Mouse (Mus musculus): ENCODE results near the gene Shox2.

Shox2 gene

GRCm38 (mm10) chr3:66981706-66982105 lies at the start of gene Shox2:
Gene Shox2 (minus strand): TSS chr3:66981771.
- no peak for DNase-seq (ENCODE audit: low spot score in 2 of 2)

DNA sequence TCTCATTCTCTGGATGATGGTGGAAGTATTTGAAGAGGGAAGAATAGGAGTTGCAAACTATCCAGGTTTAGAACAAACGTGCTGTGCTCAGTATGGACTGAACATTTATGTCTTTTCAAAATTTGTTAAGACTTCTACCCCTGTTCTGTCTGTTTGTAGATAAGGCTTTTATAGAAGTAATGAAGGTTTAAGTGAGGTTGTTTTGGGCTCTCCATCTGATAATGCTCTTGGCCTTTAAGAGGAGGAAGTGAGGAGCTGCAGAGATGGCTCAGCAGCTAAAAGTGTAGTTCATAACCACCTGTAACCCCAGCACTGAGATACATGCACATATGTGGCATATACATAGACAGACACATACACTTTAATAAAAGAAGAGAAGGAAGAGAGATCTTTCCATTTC lies 15.2 kb upstream of the Shox2 start:
- DNase-seq (ENCODE audit: low spot score in 2 of 2), result no peak

DNA sequence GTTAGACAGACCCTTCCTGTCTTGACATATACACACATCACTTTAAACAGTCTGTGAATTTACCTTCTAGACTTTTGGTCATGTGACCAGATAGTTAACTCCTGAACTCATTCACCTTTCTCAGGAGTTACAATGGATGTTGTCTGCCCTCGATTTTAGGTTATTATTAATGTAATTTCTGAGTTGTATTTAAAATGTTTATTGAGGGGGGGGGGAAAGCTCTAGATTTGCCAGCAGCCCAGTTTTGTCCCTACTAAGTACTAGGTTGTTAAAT lies 4.7 kb upstream of the Shox2 start:
- no peak for DNase-seq (ENCODE audit: low spot score in 2 of 2)

- DNase-seq (ENCODE audit: low spot score in 2 of 2), result peak in 1 of 2 experiments; percentile 47
These were observed 4.1 kb upstream of the Shox2 start for GRCm38 (mm10) chr3:66985539-66986286.

GRCm38 (mm10) chr3:66983481-66983880 lies 1.9 kb upstream of the Shox2 start:
- DNase-seq (ENCODE audit: low spot score in 2 of 2), result no peak

- no peak for DNase-seq (ENCODE audit: low spot score in 2 of 2)
These were observed 775 bp upstream of the Shox2 start for GRCm38 (mm10) chr3:66982181-66982911.

- DNase-seq (ENCODE audit: low spot score in 2 of 2), result no peak
These were observed 390 bp downstream of the Shox2 start, which contains the start of gene Rsrc1 for GRCm38 (mm10) chr3:66981101-66981661. Gene Rsrc1 (plus strand): TSS chr3:66981390.

- no peak for DNase-seq (ENCODE audit: low spot score in 2 of 2)
These were observed 1.2 kb downstream of the Shox2 start for GRCm38 (mm10) chr3:66980111-66980975.

- DNase-seq (ENCODE audit: low spot score in 2 of 2), result no peak
These were observed 2.1 kb downstream of the Shox2 start for GRCm38 (mm10) chr3:66979491-66979890.

- DNase-seq (ENCODE audit: low spot score in 2 of 2), result no peak
These were observed 2.9 kb downstream of the Shox2 start for GRCm38 (mm10) chr3:66978457-66979381.

DNA sequence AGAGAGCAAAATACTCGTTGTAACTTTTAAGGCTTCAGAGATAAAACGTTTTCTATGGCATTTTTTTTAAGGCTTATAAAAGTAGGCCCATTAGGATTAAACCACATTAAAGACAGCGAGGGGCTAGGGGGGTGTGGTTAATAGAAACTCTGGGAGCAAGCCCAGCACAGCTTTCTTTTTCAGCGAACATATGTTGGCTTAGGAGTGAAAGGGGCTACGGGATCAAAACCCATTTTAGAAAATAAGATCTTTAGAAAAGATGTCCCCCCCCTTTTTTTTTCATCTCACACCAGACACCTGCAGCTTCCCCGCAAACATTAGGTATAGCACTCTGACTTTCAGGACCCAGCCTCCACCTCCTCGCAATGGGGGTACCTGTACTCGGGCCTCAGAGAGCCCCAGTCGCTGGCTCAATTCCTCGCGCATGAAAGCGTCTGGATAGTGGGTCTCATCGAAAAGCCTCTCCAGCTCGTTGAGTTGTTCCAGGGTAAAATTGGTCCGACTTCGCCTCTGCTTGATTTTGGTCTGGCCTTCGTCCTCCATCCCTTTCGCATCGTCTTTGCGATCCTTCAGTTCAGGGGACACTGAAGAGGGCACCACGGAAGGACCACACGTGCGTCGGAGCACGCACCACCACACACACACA lies 3.6 kb downstream of the Shox2 start:
- DNase-seq (ENCODE audit: low spot score in 2 of 2), result no peak

DNA sequence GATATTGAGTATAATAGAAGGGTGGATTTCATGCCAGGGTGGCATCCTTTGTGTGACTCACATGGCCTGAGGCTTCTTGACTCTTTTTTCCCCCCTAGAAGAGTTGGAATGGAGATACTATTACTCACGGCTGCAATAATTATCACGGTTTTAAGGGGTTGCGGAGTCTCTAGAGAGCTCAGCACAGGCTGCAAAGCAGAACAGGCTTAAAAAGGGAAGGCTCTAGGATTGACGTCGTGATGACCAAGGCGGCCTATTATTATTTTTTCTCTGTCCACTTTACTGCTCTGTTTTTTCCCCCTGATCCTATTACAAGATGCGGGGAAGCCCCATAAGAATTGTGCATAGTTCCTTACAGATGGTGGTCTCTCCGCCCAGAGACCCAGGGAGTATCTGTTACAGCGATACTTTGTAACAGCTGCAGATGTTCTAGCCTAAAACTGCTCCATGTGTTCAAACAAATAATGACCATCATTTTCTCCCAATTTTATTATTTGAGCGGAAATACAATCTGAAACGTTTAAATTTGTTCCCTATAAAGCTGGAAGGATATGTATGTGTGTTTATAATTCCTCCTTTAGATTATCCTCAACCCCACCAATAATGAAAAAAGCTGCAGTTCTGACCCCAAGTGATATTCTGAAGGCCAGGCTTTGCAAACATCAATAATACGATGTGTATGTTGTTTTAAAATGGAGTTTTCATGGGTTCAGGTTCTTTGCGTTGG lies 4.5 kb downstream of the Shox2 start:
- DNase-seq (ENCODE audit: low spot score in 2 of 2), result no peak

DNA sequence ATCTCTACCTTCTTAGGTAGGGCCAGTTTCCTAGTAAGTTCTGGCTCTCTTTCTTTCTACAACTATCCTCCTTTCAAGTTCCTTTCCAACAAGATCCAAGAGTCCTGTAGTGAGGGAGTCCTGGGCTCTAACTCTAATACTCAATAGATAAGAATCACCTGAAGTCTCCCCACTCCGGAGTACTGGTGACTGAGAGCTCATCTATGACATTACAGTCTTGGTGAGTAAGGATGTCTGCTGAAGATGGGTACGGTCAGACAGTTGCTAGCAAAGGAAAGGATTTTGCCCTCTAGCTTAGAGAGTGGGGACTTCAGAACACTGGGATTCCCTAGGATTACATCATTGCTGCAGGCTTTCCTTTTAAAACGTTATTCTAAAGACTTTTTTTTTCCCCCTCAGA lies 7.1 kb downstream of the Shox2 start:
- no peak for DNase-seq (ENCODE audit: low spot score in 2 of 2)

GRCm38 (mm10) chr3:66973391-66973943 lies 8.1 kb downstream of the Shox2 start:
- no peak for DNase-seq (ENCODE audit: low spot score in 2 of 2)

DNA sequence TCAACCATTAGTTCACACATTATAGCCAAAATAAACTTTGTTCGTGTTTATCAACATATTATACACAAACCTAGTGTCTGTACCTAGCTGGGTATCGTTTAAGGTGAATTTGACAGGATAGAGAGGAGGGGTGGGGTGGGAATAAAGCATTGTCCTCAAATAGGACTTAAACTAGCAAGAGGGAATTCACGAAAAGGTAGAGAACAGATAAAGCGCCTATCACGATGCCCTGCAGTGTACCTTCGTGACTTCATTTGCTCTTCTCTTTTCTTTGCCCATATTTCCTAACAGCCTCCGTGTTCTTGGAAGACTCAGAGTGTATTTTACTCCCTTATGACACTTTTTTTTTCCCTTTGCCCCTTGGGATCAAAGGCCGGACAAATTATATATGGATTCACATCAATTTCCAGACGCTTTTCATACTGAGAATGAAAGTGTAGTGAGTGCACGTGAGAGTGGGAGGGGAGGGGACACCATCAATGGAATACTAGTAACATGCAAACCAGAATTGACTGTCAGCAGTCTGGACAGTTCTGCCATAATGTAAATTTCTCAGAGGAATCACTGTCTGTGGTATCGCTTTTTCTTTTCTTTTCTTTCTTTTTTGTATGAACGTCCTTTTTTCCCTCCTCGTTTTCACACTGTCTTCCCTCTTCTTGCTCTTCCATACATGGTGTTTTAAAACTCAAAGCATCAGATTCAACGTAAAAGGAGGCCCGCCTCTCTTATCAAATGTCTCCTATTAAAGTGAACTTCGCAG lies 9.2 kb downstream of the Shox2 start:
- no peak for DNase-seq (ENCODE audit: low spot score in 2 of 2)

- DNase-seq (ENCODE audit: low spot score in 2 of 2), result no peak
These were observed 10.8 kb downstream of the Shox2 start for GRCm38 (mm10) chr3:66970661-66971331.

DNA sequence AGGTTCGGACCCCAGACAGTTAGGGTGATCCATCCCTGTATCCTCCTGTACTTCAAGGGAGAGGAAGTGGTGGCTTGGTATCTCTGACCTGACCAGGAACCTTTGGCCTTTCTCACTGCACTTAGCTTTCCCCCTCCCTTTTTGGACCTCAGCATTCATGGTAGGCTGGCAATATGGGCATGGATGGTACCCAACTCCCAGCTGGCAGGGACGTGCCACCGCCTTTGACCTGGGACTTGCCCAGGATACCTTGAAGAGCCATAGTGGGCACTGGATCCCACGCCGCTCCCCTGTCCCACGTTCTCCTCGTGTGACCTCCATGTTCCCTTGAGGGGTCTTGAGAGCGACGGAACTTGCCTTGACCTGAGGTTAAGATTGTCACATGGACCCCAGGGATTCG lies 11.3 kb downstream of the Shox2 start:
- no peak for DNase-seq (ENCODE audit: low spot score in 2 of 2)

GRCm38 (mm10) chr3:66967508-66967907 lies 14.1 kb downstream of the Shox2 start:
- no peak for DNase-seq (ENCODE audit: low spot score in 2 of 2)

All from spleen, postnatal 14 days (tissue).